ENCODE assay signal across 8 mouse cellular contexts in genomic region chr5:146867946-146868314, GRCm38 (mm10). TPM values are rescaled to one million over a fixed set of nuclear protein-coding genes. Genes with fewer than 3 reads are reported as not detected.
DNase-seq lines count a peak whose midpoint lies in the region; ATAC-seq and TF ChIP-seq lines count a peak whose summit lies in the region.

No protein-coding gene starts in this region.

- 0 out of 2 replicates have a peak, but pooled peaks cover 2% of the 10 kb centered on the region for H3K4me1 ChIP-seq in lung, postnatal 0 days (ENCODE audit: insufficient read depth, low read depth, low read length)
- peaks cover 9% of the 10 kb centered on the region for H3K4me1 ChIP-seq in limb, embryonic 13.5 days
- H3K4me1 ChIP-seq in stomach, embryonic 14.5 days (ENCODE audit: control insufficient read depth, insufficient read depth, low read length), result peaks cover 3% of the 10 kb centered on the region; the same call in 1 of the 2 replicates

- no peak for TF ChIP-seq CTCF in lung, postnatal 0 days (IDR thresholded peaks at IDR 0.05)

- no peak for TF ChIP-seq EP300 in lung, postnatal 0 days (IDR thresholded peaks at IDR 0.05)

- H3K9me3 ChIP-seq in lung, postnatal 0 days (ENCODE audit: low read length), result no peaks in the 10 kb centered on the region
- H3K9me3 ChIP-seq in limb, embryonic 13.5 days, result no peaks in the 10 kb centered on the region
- no peaks in the 10 kb centered on the region for H3K9me3 ChIP-seq in stomach, embryonic 14.5 days (ENCODE audit: control insufficient read depth, low read depth, low read length)

- H3K27ac ChIP-seq in lung, postnatal 0 days (ENCODE audit: low read length), result peak overlapping the region; percentile 60
- H3K27ac ChIP-seq in limb, embryonic 13.5 days, result no peak overlapping the region
- no peak overlapping the region for H3K27ac ChIP-seq in stomach, embryonic 14.5 days (ENCODE audit: low read length)

- H3K27me3 ChIP-seq in lung, postnatal 0 days (replicated peaks; ENCODE audit: insufficient read depth, low read length), result no peaks in the 10 kb centered on the region
- no peaks in the 10 kb centered on the region for H3K27me3 ChIP-seq in limb, embryonic 13.5 days
- H3K27me3 ChIP-seq in stomach, embryonic 14.5 days (ENCODE audit: control insufficient read depth, insufficient read depth, low read length), result no peaks in the 10 kb centered on the region

- H3K9ac ChIP-seq in lung, postnatal 0 days (replicated peaks; ENCODE audit: low read depth), result no peak overlapping the region
- peak overlapping the region; percentile 50 for H3K9ac ChIP-seq in limb, embryonic 13.5 days
- no peak overlapping the region for H3K9ac ChIP-seq in stomach, embryonic 14.5 days (replicated peaks; ENCODE audit: low read depth, low read length)

- peak overlapping the region; percentile 56 for H3K4me2 ChIP-seq in lung, postnatal 0 days (replicated peaks; ENCODE audit: low read depth, low read length)
- peak overlapping the region; percentile 56 for H3K4me2 ChIP-seq in limb, embryonic 13.5 days (replicated peaks)
- peak overlapping the region; percentile 40; the same call in 1 of the 2 replicates for H3K4me2 ChIP-seq in stomach, embryonic 14.5 days (replicated peaks; ENCODE audit: low read depth, low read length)

- intact Hi-C loops in left cerebral cortex, postnatal 14 days (cut with DNase I), result no loop called here

- WGBS in lung, postnatal 0 days, result 16% methylated on average over 4 of the region's 4 CpGs
- 17% methylated on average over 4 of the region's 4 CpGs for WGBS in limb, embryonic 13.5 days
- 9% methylated on average over 4 of the region's 4 CpGs for WGBS in stomach, embryonic 14.5 days

- ATAC-seq in lung, postnatal 0 days, result peak; percentile 15; the same call in 1 of the 2 replicates
- no peak for ATAC-seq in limb, embryonic 13.5 days (ENCODE audit: low FRiP score, low read depth)
- ATAC-seq in stomach, embryonic 14.5 days (ENCODE audit: insufficient number of reproducible peaks, insufficient read depth, low FRiP score, low read depth), result no peak

- H3K4me3 ChIP-seq in lung, postnatal 0 days (ENCODE audit: low read depth, low read length), result no peak overlapping the region
- H3K4me3 ChIP-seq in limb, embryonic 13.5 days, result no peak overlapping the region
- H3K4me3 ChIP-seq in stomach, embryonic 14.5 days (ENCODE audit: low read depth, low read length), result no peak overlapping the region

- H3K36me3 ChIP-seq in lung, postnatal 0 days (ENCODE audit: insufficient read depth, low read length), result no peaks in the 10 kb centered on the region
- H3K36me3 ChIP-seq in limb, embryonic 13.5 days, result no peaks in the 10 kb centered on the region
- H3K36me3 ChIP-seq in stomach, embryonic 14.5 days (ENCODE audit: control insufficient read depth, insufficient read depth, low read length), result no peaks in the 10 kb centered on the region

- peak; percentile 26 for DNase-seq in cerebellum, adult 11-12 months
- no peak for DNase-seq in cerebellum, postnatal 4 days (ENCODE audit: low spot score in 2 of 2)
- DNase-seq in lung, postnatal 0 days (ENCODE audit: low spot score), result no peak
- DNase-seq in lung, adult 18-20 months, result no peak
- no peak for DNase-seq in left cerebral cortex, postnatal 14 days (ENCODE audit: low spot score in 2 of 2)
- no peak for DNase-seq in spleen, postnatal 14 days (ENCODE audit: low spot score in 2 of 2)

RNA-seq across cellular contexts. Expression of gene Rasl11a, which starts 23.1 kb away (rescaled TPM):
- 101 and 138 TPM in 2 replicates for polyA plus RNA-seq in lung, postnatal 0 days (2015; fragmentation: Nextera tagmentation; extraction: Ambion mirVana)
- 18.1 and 20.4 TPM in 2 replicates for polyA plus RNA-seq in limb, embryonic 13.5 days (2015; fragmentation: Nextera tagmentation; extraction: Ambion mirVana)
- 10.3 and 12.0 TPM in 2 replicates for polyA plus RNA-seq in stomach, embryonic 14.5 days (2014; fragmentation: Nextera tagmentation; extraction: Ambion mirVana)
- total RNA-seq in left cerebral cortex, postnatal 14 days (2021), result 10 to 100 TPM in 1 of 2 experiments, 1 to 10 TPM in 1; 7.6 to 16.9 TPM

RNA-seq across cellular contexts. Expression of gene Rpl21, which starts 35.2 kb away (rescaled TPM):
- 474 and 489 TPM in 2 replicates for polyA plus RNA-seq in lung, postnatal 0 days (2015; fragmentation: Nextera tagmentation; extraction: Ambion mirVana)
- 522 and 540 TPM in 2 replicates for polyA plus RNA-seq in limb, embryonic 13.5 days (2015; fragmentation: Nextera tagmentation; extraction: Ambion mirVana)
- polyA plus RNA-seq in stomach, embryonic 14.5 days (2014; fragmentation: Nextera tagmentation; extraction: Ambion mirVana), result 738 and 754 TPM in 2 replicates
- total RNA-seq in left cerebral cortex, postnatal 14 days (2021), result 100 to 1,000 TPM; 149 to 157 TPM
